Mouse (Mus musculus) forebrain, embryonic 14.5 days (tissue): ENCODE data around the gene Kras. TPM values are rescaled to one million over a fixed set of nuclear protein-coding genes. Genes with fewer than 3 reads are reported as not detected.

Experiments
- ATAC-seq: fragments of 200-750 bp; cut with Nextera tagmentation; 2 replicates; pipeline ENCODE4 v1.8.0; 2017; ENCODE audit warnings: mild to moderate bottlenecking, moderate library complexity
- DNase-seq: peaks from one replicate; pipeline ENCODE4 v3.0.0-alpha.2; 2015; ENCODE audit warnings: low spot score
- H3K27ac ChIP-seq: fragments of 300-500 bp; sonication (generic); 2 replicates; pipeline ENCODE4 v1.5.1; 2014; ENCODE audit warnings: low read depth, mild to moderate bottlenecking, control low read depth, low read length, moderate library complexity
- H3K27me3 ChIP-seq: fragments of 300-500 bp; sonication (generic); replicated peaks from 2 replicates; pipeline ENCODE4 v1.6.1; 2014; ENCODE audit warnings: low read length, control low read depth, mixed read lengths; ENCODE audit not compliant: control insufficient read depth, insufficient read depth
- H3K36me3 ChIP-seq: fragments of 300-500 bp; sonication (generic); 2 replicates; pipeline ENCODE4 v1.6.1; 2014; ENCODE audit warnings: low read length, control low read depth; ENCODE audit not compliant: control insufficient read depth, insufficient read depth
- H3K4me1 ChIP-seq: fragments of 300-500 bp; sonication (generic); 2 replicates; pipeline ENCODE4 v1.6.1; 2014; ENCODE audit warnings: antibody characterized with exemption, low read length, control low read depth; ENCODE audit not compliant: control insufficient read depth, insufficient read depth
- H3K4me2 ChIP-seq: fragments of 300-500 bp; sonication (generic); 2 replicates; pipeline ENCODE4 v1.6.1; 2014; ENCODE audit warnings: mild to moderate bottlenecking, control low read depth, low read length
- H3K4me3 ChIP-seq: fragments of 300-500 bp; sonication (generic); 2 replicates; pipeline ENCODE4 v1.5.1; 2014; ENCODE audit warnings: low read depth, low read length, control low read depth
- H3K9ac ChIP-seq: fragments of 300-500 bp; sonication (generic); 2 replicates; pipeline ENCODE4 v1.6.1; 2014; ENCODE audit warnings: mild to moderate bottlenecking, low read length, control low read depth, moderate library complexity
- H3K9me3 ChIP-seq: fragments of 300-500 bp; sonication (generic); replicated peaks from 2 replicates; pipeline ENCODE4 v1.6.1; 2016; ENCODE audit warnings: low read length, control low read depth, mixed read lengths; ENCODE audit not compliant: control insufficient read depth
- WGBS: fragments of 180-500 bp; shearing (Covaris S2); extraction: QIAGEN DNeasy Blood & Tissue Kit; methylation state at CpG from one replicate; pipeline ENCODE4 v1.1.7; 2014; 5-methylcytosine and 5-hydroxymethylcytosine counted together
- polyA plus RNA-seq: library from polyadenylated mRNA; unstranded; fragments of >200 nt; fragmentation: Nextera tagmentation; extraction: Ambion mirVana; gene quantifications from 2 replicates; pipeline ENCODE4 v1.2.1, GENCODE M21; 2014

The Kras gene
- polyA plus RNA-seq, 1 experiment from 2014 or later: 120 TPM

- Histone ChIP-seq H3K27me3 (no peaks in the 10 kb centered on the region), H3K4me2 (no peak overlapping the region), H3K4me3 (no peak overlapping the region), H3K4me1 (no peaks in the 10 kb centered on the region), H3K36me3 (no peaks in the 10 kb centered on the region), H3K9ac (no peak overlapping the region), H3K9me3 (no peaks in the 10 kb centered on the region), H3K27ac (no peak overlapping the region)
- ATAC-seq (no peak), DNase-seq (no peak)
- WGBS: 71% methylated on average over 1 of the region's 1 CpGs
Observed at GRCm38 (mm10) chr6:145186096-145186495, 63.9 kb downstream of the Kras start.

GRCm38 (mm10) chr6:145182044-145182443 lies 68.0 kb downstream of the Kras start:
- WGBS: 81% methylated on average over 8 of the region's 8 CpGs
- no peak for ATAC-seq

GRCm38 (mm10) chr6:145179665-145180064 lies 70.4 kb downstream of the Kras start:
- WGBS: 24% methylated on average over 6 of the region's 6 CpGs
- peak; percentile 66 for DNase-seq
- Histone ChIP-seq H3K4me1 (peaks cover under 1% of the 10 kb centered on the region), H3K9ac (no peak overlapping the region), H3K9me3 (no peaks in the 10 kb centered on the region), H3K36me3 (no peaks in the 10 kb centered on the region), H3K4me3 (no peak overlapping the region), H3K4me2 (no peak overlapping the region), H3K27me3 (peaks cover 3% of the 10 kb centered on the region; the same call in 1 of the 2 replicates), H3K27ac (no peak overlapping the region)
- ATAC-seq: peak; percentile 55; the same call in 1 of the 2 replicates

More at GRCm38 (mm10) chr6:145182044-145182443, 68.0 kb downstream of the Kras start:
- H3K36me3 ChIP-seq: no peaks in the 10 kb centered on the region
- DNase-seq: no peak
- H3K4me1 ChIP-seq: no peaks in the 10 kb centered on the region
- no peak overlapping the region for H3K9ac ChIP-seq
- no peak overlapping the region for H3K4me2 ChIP-seq
- no peak overlapping the region for H3K27ac ChIP-seq
- no peaks in the 10 kb centered on the region for H3K27me3 ChIP-seq
- H3K4me3 ChIP-seq: no peak overlapping the region
- H3K9me3 ChIP-seq: no peaks in the 10 kb centered on the region

- H3K9ac ChIP-seq: no peak overlapping the region
- no peak overlapping the region for H3K4me3 ChIP-seq
- WGBS: 40% methylated on average over 10 of the region's 10 CpGs
- H3K4me1 ChIP-seq: peaks cover 10% of the 10 kb centered on the region
- DNase-seq (no peak), ATAC-seq (no peak)
- H3K27ac ChIP-seq: no peak overlapping the region
- H3K9me3 ChIP-seq: no peaks in the 10 kb centered on the region
- H3K27me3 ChIP-seq: peaks cover 5% of the 10 kb centered on the region; the same call in 1 of the 2 replicates
- no peak overlapping the region for H3K4me2 ChIP-seq
- no peaks in the 10 kb centered on the region for H3K36me3 ChIP-seq
Observed at GRCm38 (mm10) chr6:145176474-145176873, 73.6 kb downstream of the Kras start.

- ATAC-seq: no peak
Observed at GRCm38 (mm10) chr6:145175571-145175981, 74.5 kb downstream of the Kras start.

GRCm38 (mm10) chr6:145173781-145174191 lies 76.3 kb downstream of the Kras start:
- 4% methylated on average over 11 of the region's 11 CpGs for WGBS
- DNase-seq (peak; percentile 73), ATAC-seq (peak; percentile 76)
- Histone ChIP-seq H3K27ac (no peak overlapping the region), H3K4me3 (no peak overlapping the region), H3K4me2 (0 out of 2 replicates have a peak overlapping the region, but pooled peaks have one; percentile 22), H3K4me1 (peaks cover 10% of the 10 kb centered on the region), H3K9me3 (no peaks in the 10 kb centered on the region), H3K27me3 (peaks cover 5% of the 10 kb centered on the region; the same call in 1 of the 2 replicates), H3K36me3 (no peaks in the 10 kb centered on the region), H3K9ac (no peak overlapping the region)

More at GRCm38 (mm10) chr6:145175571-145175981, 74.5 kb downstream of the Kras start:
- WGBS: 39% methylated on average over 9 of the region's 9 CpGs
- no peak for DNase-seq
- Histone ChIP-seq H3K9me3 (no peaks in the 10 kb centered on the region), H3K9ac (no peak overlapping the region), H3K4me3 (no peak overlapping the region), H3K36me3 (no peaks in the 10 kb centered on the region), H3K27me3 (peaks cover 5% of the 10 kb centered on the region; the same call in 1 of the 2 replicates), H3K27ac (no peak overlapping the region), H3K4me2 (no peak overlapping the region), H3K4me1 (peaks cover 10% of the 10 kb centered on the region)

GRCm38 (mm10) chr6:145171892-145172606 lies 78.0 kb downstream of the Kras start:
- Histone ChIP-seq H3K27me3 (peaks cover 5% of the 10 kb centered on the region; the same call in 1 of the 2 replicates), H3K36me3 (no peaks in the 10 kb centered on the region), H3K4me2 (no peak overlapping the region), H3K4me3 (no peak overlapping the region), H3K4me1 (peaks cover 10% of the 10 kb centered on the region), H3K9ac (no peak overlapping the region), H3K9me3 (no peaks in the 10 kb centered on the region), H3K27ac (no peak overlapping the region)
- ATAC-seq (peak; percentile 56; the same call in 1 of the 2 replicates), DNase-seq (peak; percentile 33)
- 76% methylated on average over 14 of the region's 14 CpGs for WGBS
